Mouse (Mus musculus) heart, embryonic 15.5 days (tissue): ENCODE measurements around the gene Rps2. TPM values are rescaled to one million over a fixed set of nuclear protein-coding genes. Genes with fewer than 3 reads are reported as not detected.

Experiments used
- ATAC-seq: fragments of 200-750 bp; cut with Nextera tagmentation; replicated peaks from 2 replicates; pipeline ENCODE4 v1.8.0; 2017; ENCODE audit warnings: low read depth, moderate TSS enrichment; ENCODE audit not compliant: insufficient number of reproducible peaks, insufficient read depth, low FRiP score
- H3K27ac ChIP-seq: fragments of 300-500 bp; sonication (generic); 2 replicates; pipeline ENCODE4 v1.5.1; 2015; ENCODE audit warnings: mild to moderate bottlenecking, inconsistent platforms
- H3K27me3 ChIP-seq: fragments of 300-500 bp; sonication (generic); 2 replicates; pipeline ENCODE4 v1.6.1; 2015; ENCODE audit warnings: inconsistent platforms
- H3K36me3 ChIP-seq: fragments of 300-500 bp; sonication (generic); 2 replicates; pipeline ENCODE4 v1.6.1; 2015; ENCODE audit warnings: mild to moderate bottlenecking, inconsistent platforms
- H3K4me1 ChIP-seq: fragments of 300-500 bp; sonication (generic); replicated peaks from 2 replicates; pipeline ENCODE4 v1.6.1; 2015; ENCODE audit warnings: inconsistent platforms
- H3K4me2 ChIP-seq: fragments of 300-500 bp; sonication (generic); 2 replicates; pipeline ENCODE4 v1.6.1; 2015; ENCODE audit warnings: inconsistent platforms, mild to moderate bottlenecking, moderate library complexity
- H3K4me3 ChIP-seq: fragments of 300-500 bp; sonication (generic); 2 replicates; pipeline ENCODE4 v1.5.1; 2015; ENCODE audit warnings: mild to moderate bottlenecking, inconsistent platforms
- H3K9ac ChIP-seq: fragments of 300-500 bp; sonication (generic); 2 replicates; pipeline ENCODE4 v1.6.1; 2015; ENCODE audit warnings: mild to moderate bottlenecking, inconsistent platforms
- H3K9me3 ChIP-seq: fragments of 300-500 bp; sonication (generic); replicated peaks from 2 replicates; pipeline ENCODE4 v1.6.1; 2016; ENCODE audit warnings: inconsistent platforms
- WGBS: fragments of 180-500 bp; shearing (Covaris S2); methylation state at CpG from one replicate; pipeline ENCODE4 v1.1.7; 2015; ENCODE audit warnings: mixed read lengths; 5-methylcytosine and 5-hydroxymethylcytosine counted together
- polyA plus RNA-seq: library from polyadenylated mRNA; unstranded; fragments of >200 nt; fragmentation: Nextera tagmentation; extraction: Ambion mirVana; gene quantifications from 2 replicates; pipeline ENCODE4 v1.2.1, GENCODE M21; 2015

Gene Rps2
- polyA plus RNA-seq, 1 experiment from 2014 or later: 770 TPM

DNA sequence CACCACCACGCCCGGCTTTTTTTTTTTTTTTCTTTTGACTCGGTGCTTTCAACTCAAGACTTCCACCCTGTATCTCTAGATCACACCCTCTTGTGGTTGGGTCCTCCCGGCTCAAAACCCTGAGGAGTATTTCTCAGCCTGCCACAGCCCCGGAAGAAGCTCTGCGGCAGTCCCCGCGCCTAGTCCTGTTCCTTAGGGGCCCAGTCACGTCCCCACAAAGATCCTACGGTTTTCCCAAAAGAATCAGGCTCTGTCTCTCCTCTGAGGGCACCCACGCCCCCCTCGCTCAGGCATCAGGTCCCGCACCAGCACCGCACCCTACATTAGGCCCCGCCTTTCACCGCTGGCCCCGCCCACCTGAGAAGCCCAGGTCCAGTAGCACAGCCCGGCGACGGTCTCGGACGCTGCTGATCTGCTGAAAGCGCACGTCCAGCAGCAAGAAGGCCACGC lies 30.7 kb upstream of the Rps2 start:
- H3K36me3 ChIP-seq: peaks cover 4% of the 10 kb centered on the region; the same call in 1 of the 2 replicates
- no peak overlapping the region for H3K27ac ChIP-seq
- WGBS: 3% methylated on average over 25 of the region's 25 CpGs
- no peaks in the 10 kb centered on the region for H3K9me3 ChIP-seq
- peak overlapping the region; percentile 12; the same call in 1 of the 2 replicates for H3K9ac ChIP-seq
- peaks cover 50% of the 10 kb centered on the region for H3K27me3 ChIP-seq
- peak; percentile 56 for ATAC-seq
- H3K4me1 ChIP-seq: peaks cover 20% of the 10 kb centered on the region
- peak overlapping the region; percentile 65 for H3K4me2 ChIP-seq
- H3K4me3 ChIP-seq: peak overlapping the region; percentile 41

DNA sequence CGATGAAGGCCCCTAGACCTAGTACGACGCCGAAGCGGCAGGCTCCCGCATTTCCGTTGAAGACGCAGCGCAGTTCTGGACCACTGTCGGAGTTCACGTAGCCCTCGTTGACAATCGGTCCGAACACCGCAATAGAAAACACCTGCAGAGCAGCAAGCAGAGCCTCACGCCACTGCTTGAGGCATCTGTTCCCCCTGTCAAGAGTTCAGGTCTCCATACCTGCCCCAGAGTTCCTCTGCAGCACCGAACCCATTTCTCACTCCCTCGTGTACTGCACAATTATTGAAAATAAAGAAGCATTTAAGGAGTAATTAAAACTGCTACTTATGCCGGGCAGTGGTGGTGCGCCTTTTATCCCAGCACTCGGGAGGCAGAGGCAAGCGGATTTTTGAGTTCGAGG lies 30.3 kb upstream of the Rps2 start:
- Histone ChIP-seq H3K27me3 (peaks cover 50% of the 10 kb centered on the region), H3K36me3 (peaks cover under 1% of the 10 kb centered on the region; the same call in 1 of the 2 replicates), H3K4me3 (peak overlapping the region; percentile 41), H3K4me2 (peak overlapping the region; percentile 65), H3K27ac (no peak overlapping the region), H3K9ac (peak overlapping the region; percentile 12; the same call in 1 of the 2 replicates), H3K4me1 (peaks cover 20% of the 10 kb centered on the region), H3K9me3 (no peaks in the 10 kb centered on the region)
- no peak for ATAC-seq
- WGBS: 21% methylated on average over 23 of the region's 23 CpGs

DNA sequence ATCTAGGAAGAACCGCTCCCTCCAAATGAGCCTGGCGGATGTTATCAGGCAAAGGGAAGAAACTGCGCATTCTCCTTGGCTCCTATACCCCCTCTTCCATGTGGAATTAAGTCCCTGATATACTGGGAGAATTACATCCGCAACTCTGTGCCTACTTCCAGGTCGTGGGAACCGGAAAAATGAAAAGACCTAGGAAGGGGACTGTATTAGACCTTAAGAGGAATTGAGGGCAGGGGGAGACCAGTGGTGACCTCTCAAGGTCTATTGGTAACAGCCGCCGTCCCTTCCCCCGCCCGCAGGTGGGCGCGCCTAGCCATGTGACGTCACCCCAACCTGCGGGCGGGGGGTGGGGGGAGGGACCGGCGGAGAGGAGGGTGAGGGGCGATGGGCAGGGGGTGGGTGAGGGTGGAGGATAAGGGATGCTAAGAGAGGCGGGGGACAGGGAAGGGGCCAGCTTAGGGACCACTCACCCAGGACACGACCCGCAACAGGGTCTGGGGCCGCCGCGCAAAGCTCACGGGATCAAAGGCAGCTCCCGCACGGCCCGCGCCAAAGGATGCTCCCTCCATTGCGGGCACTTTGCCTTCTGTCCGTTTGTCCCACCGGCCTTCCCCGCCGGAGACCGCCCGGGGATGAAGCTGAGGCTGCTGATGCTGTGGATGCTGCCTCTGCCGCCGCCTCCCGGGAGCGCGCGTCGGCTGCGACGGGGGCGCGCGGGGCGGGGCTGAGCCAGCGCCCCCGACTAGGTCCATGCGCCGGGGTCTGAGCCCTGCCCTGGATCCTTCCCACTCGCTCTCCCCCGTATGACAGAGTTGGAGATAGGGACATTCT lies 28.4 kb upstream of the Rps2 start, which contains the start of gene Syngr3:
Gene Syngr3, minus strand, starts transcription at position 705 of the 831 bp plus-strand sequence.
- peaks cover 7% of the 10 kb centered on the region; the same call in 1 of the 2 replicates for H3K36me3 ChIP-seq
- H3K9me3 ChIP-seq: no peaks in the 10 kb centered on the region
- peaks cover 50% of the 10 kb centered on the region for H3K27me3 ChIP-seq
- H3K27ac ChIP-seq: no peak within 1 kb of the TSS
- H3K4me1 ChIP-seq: peaks cover 23% of the 10 kb centered on the region
- under 1% methylated on average over 54 of the region's 55 CpGs for WGBS
- H3K4me3 ChIP-seq: peak within 1 kb of the TSS; percentile 53
- ATAC-seq: no peak
- H3K4me2 ChIP-seq: peak within 1 kb of the TSS; percentile 89
- H3K9ac ChIP-seq: peak within 1 kb of the TSS; percentile 41

DNA sequence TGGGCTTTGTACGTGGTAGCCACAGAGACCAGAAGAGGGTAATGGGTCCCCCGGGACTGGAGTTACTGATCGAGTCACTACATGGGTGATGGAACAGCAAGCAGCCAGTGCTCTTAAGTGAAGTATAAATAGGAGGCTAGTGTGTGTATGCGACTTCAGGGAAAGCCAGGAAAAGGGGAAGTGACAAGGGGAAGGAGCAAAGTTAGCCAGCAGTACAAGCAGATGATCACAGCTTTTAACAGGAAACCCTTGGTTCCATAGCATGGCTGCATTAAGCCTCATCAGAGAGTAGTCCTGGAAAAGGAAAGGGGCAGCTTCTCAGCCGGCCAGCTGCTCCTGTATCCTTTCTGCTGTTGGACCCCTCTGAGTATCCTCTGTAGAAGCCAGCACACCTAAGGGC lies 25.5 kb upstream of the Rps2 start:
- ATAC-seq: no peak
- Histone ChIP-seq H3K9me3 (no peaks in the 10 kb centered on the region), H3K36me3 (peaks cover 7% of the 10 kb centered on the region; the same call in 1 of the 2 replicates), H3K4me1 (peaks cover 32% of the 10 kb centered on the region), H3K4me3 (no peak overlapping the region), H3K27ac (no peak overlapping the region), H3K27me3 (peaks cover 38% of the 10 kb centered on the region), H3K4me2 (no peak overlapping the region), H3K9ac (no peak overlapping the region)
- WGBS: 84% methylated on average over 5 of the region's 5 CpGs

DNA sequence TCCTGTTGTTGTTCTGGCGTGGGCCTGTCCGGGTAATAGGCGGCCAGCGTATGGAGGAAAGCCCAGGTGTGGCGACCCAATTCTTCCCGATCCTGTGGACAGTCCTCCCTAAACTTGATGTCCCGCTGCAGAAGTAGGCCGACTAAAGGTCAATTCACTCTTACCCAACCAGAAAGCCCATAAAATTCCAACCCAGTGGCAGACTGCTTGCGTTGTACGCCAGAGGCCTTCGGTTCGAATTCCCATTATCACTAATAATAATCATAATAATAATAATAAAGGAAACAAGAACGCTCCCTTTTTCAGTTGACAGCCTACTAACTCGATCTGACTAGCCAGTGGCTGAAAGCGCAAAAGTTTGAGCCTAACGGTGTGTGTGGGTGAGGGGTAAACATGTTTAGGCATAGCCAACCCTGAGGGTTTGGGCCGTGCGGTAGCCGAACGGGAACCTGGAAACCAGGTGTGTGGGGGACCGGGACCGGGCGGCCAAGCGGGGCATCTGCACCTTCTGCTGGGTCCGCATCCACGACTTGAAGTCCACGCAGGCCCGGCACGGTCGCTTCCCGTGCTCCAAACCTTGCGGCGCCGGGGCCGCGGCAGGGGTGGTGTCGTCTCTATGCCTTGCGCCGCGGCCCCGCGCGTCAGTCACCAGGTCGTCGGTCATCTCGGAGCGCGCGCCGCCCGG lies 22.4 kb upstream of the Rps2 start:
- ATAC-seq: no peak; the same call in 1 of the 2 replicates
- H3K4me1 ChIP-seq: peaks cover 21% of the 10 kb centered on the region
- H3K9ac ChIP-seq: peak overlapping the region; percentile 76
- 13% methylated on average over 31 of the region's 51 CpGs for WGBS
- peaks cover 17% of the 10 kb centered on the region for H3K36me3 ChIP-seq
- H3K9me3 ChIP-seq: no peaks in the 10 kb centered on the region
- H3K4me2 ChIP-seq: peak overlapping the region; percentile 92
- peak overlapping the region; percentile 76 for H3K4me3 ChIP-seq
- peak overlapping the region; percentile 81 for H3K27ac ChIP-seq
- peaks cover 8% of the 10 kb centered on the region for H3K27me3 ChIP-seq

DNA sequence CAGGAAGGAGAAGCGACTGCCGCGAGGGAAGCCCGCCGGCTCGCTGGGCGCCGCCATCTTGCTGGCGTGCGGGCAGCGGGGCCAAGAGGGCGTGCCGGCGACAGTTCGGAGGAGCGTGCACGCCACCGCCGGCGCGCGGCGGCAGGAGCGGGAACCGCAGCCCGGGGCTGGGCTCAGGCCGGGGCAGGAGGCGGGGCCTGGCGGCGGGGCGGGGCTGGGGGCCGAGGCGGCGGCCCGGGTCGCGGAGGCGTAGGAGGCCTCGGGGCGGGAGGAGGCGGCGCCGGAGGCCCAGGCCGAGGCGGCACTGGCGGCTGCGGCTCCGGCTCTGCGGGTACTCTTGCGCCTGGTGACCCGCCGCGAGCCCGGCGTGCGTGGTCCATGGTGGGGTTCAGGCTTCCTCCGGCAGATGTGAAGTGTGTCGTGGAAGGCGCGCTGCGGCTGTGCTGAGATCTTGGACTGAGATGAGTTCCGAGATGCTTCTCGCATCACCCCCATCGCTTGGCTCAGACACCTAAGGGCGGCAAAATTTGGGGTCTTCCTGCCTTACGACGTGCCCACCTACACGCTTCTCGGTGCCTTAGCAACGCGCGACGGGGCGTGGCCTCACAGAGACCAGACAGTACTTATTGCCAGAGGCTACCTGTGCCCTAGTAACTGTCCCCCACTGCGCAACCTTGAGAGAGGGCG lies 21.8 kb upstream of the Rps2 start, which contains the start of the genes Gfer and Noxo1:
Gene Gfer, minus strand, starts transcription at position 146 of the 687 bp plus-strand sequence.
Gene Noxo1, plus strand, starts transcription at position 224 of the 687 bp plus-strand sequence.
- Histone ChIP-seq H3K27me3 (peaks cover under 1% of the 10 kb centered on the region; the same call in 1 of the 2 replicates), H3K4me2 (peak within 1 kb of the TSS; percentile 92), H3K9me3 (no peaks in the 10 kb centered on the region), H3K9ac (peak within 1 kb of the TSS; percentile 76), H3K36me3 (peaks cover 24% of the 10 kb centered on the region), H3K4me3 (peak within 1 kb of the TSS; percentile 76), H3K27ac (peak within 1 kb of the TSS; percentile 81), H3K4me1 (peaks cover 21% of the 10 kb centered on the region)
- peak; percentile 94 for ATAC-seq
- under 1% methylated on average over 62 of the region's 76 CpGs for WGBS

DNA sequence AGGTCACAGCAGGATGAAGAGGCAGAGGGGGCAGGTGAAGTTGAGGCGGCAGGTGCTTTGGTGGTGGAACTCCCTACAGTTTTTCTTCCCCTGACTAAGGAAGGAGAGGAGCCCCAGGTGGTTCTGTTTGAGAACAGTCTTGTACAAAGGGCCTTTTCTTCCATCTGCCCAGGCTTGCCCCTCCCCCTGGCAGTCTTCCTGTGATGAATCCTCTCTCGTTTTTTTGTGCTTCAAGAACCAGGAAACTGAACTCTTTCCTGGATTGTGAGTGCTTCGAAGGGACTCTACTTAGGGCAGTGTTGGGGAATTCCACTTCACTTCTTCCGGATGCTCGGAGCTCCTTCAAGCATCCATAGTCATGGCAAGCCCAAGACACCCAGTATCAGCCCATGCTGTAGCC lies 19.9 kb upstream of the Rps2 start:
- Histone ChIP-seq H3K4me2 (no peak overlapping the region), H3K4me3 (no peak overlapping the region), H3K36me3 (peaks cover 39% of the 10 kb centered on the region), H3K4me1 (peaks cover 21% of the 10 kb centered on the region), H3K27me3 (no peaks in the 10 kb centered on the region), H3K9me3 (no peaks in the 10 kb centered on the region), H3K27ac (no peak overlapping the region), H3K9ac (no peak overlapping the region)
- no peak for ATAC-seq
- WGBS: 21% methylated on average over 5 of the region's 5 CpGs

DNA sequence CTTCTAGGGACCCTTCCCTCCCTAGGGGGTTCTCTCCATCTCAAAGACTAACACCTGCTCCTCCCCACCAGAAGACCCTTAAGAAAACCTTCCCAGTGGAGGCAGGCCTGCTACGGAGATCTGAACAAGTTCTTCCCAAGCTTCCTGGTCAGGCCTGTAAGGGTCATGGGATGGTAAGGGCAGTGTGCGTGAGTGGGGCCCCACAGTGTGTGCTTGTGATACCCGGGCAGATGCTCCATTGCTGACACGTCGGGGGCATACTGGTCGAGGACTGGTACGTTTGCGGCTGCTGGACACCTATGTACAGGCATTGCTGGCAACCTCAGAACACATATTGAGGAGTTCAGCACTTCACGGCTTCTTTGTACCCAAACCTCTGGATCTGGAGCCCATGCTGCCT lies 19.2 kb upstream of the Rps2 start:
- H3K4me2 ChIP-seq: no peak overlapping the region
- H3K4me1 ChIP-seq: peaks cover 21% of the 10 kb centered on the region
- 67% methylated on average over 9 of the region's 9 CpGs for WGBS
- H3K9me3 ChIP-seq: no peaks in the 10 kb centered on the region
- no peak overlapping the region for H3K27ac ChIP-seq
- no peak for ATAC-seq
- H3K4me3 ChIP-seq: no peak overlapping the region
- no peak overlapping the region for H3K9ac ChIP-seq
- H3K36me3 ChIP-seq: peaks cover 39% of the 10 kb centered on the region
- H3K27me3 ChIP-seq: no peaks in the 10 kb centered on the region

DNA sequence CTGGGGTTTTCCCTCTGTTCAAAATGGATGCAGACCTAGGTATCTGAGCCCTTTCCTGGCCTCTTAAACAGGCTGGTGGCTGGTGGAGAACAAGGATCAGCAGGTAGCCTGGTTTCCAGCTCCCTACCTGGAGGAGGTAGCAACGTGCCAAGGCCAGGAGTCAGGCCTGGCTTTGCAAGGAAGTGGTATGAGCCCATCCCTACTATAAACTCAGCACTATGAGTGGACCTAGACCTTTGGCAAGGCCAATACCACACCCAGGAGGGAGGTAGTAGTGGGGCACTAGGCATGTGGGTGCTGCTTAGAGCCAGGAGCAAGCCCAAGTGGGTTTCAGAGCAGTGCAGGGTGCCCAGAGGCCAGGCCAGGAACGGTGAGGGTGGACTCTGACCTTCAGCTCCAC lies 18.4 kb upstream of the Rps2 start:
- peaks cover 46% of the 10 kb centered on the region for H3K36me3 ChIP-seq
- no peak for ATAC-seq
- H3K27me3 ChIP-seq: no peaks in the 10 kb centered on the region
- 85% methylated on average over 2 of the region's 2 CpGs for WGBS
- H3K4me2 ChIP-seq: no peak overlapping the region
- no peaks in the 10 kb centered on the region for H3K9me3 ChIP-seq
- H3K4me3 ChIP-seq: no peak overlapping the region
- no peak overlapping the region for H3K27ac ChIP-seq
- H3K4me1 ChIP-seq: peaks cover 18% of the 10 kb centered on the region
- no peak overlapping the region for H3K9ac ChIP-seq

DNA sequence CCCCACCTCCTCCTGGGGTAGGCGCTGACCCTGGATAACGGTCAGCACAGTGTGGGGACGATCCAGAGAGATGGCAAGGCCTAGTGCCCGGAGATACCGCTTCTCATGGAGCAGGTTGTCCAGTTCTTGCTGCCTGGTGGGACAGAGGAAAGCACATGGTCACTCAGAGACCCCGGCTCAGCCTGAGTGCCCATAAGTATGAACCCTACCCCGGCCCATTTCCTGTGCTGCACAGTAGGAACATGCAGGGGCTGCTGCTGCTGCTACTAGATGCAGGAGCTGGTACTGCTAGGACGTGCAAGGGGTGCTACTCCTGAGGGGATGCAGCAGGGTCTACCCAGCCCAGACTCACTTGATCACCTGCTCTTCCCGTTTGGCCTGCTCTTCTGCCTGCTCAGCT lies 16.7 kb upstream of the Rps2 start:
- H3K36me3 ChIP-seq: peaks cover 49% of the 10 kb centered on the region
- 93% methylated on average over 9 of the region's 9 CpGs for WGBS

DNA sequence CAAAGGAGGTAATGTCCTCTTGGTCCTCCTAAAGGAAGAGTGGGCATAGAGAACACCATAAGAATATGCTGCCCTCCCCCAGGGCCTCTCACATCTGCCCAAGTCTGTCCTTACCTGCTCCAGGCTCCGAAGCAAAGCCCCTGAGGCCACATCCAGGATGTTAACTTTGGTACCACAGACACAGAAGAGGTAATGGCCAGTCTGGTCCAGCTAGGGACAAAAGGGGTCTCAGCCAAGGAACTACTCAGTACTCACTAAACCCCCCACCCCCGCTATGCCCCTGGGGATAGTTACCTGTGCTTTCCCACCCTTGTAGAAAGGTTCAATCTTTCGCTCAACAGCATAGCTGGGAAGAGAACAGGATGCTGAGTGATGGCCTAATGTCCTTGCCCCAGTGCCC lies 12.1 kb upstream of the Rps2 start:
- Histone ChIP-seq H3K9me3 (no peaks in the 10 kb centered on the region), H3K9ac (no peak overlapping the region), H3K36me3 (peaks cover 35% of the 10 kb centered on the region), H3K27me3 (no peaks in the 10 kb centered on the region), H3K4me1 (peaks cover 18% of the 10 kb centered on the region), H3K4me2 (no peak overlapping the region), H3K4me3 (no peak overlapping the region), H3K27ac (no peak overlapping the region)
- ATAC-seq: no peak
- 93% methylated on average over 3 of the region's 3 CpGs for WGBS

More for the DNA sequence above, 16.7 kb upstream of the Rps2 start:
- ATAC-seq: no peak
- Histone ChIP-seq H3K4me1 (peaks cover 15% of the 10 kb centered on the region), H3K27me3 (no peaks in the 10 kb centered on the region), H3K4me2 (no peak overlapping the region), H3K4me3 (no peak overlapping the region), H3K9ac (no peak overlapping the region), H3K27ac (no peak overlapping the region), H3K9me3 (no peaks in the 10 kb centered on the region)
